Mouse (Mus musculus): ENCODE measurements around the gene Rims3.

Rims3 gene

DNA sequence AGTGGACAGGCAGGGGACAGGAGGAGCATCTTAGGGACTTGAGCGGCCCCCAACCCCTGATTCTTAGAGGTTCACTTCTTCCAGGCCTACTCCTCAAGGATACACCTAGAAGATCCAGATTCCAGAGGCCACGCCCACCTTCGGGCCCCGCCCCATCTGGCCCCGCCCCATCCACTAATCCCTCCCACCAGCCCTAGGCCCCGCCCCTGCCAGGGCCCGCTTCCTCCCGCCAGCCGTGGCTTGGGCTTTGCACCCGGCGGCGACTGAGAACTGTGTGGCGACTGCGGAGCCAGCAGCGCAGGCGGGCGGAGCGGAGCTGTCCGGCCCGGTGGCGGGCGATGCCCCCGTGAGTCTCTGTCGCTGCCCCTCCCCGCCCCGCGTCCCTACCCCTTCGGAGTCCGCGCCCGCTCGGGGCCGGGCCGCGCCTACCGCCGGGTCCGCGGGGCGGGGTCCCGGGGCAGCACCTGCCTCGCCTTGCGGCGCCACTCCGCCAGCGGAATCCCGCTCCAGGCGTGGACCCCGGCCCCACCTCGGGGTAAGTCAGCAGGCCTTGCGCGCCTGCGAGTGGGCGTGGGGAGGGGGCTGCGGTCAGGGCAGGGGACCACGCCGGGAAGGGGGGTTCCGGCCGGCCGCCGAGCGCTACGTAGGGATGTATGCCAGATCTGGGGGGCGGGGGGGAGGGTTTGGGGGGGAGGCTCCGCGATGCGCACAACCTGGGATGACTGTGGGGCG lies at the start of gene Rims3:
TSS of gene Rims3 (plus strand) at position 229 of the 732 bp plus-strand sequence.
- peak in 1 of 2 experiments; percentile 53 for DNase-seq (ENCODE audit: low spot score in 2 of 2)

DNA sequence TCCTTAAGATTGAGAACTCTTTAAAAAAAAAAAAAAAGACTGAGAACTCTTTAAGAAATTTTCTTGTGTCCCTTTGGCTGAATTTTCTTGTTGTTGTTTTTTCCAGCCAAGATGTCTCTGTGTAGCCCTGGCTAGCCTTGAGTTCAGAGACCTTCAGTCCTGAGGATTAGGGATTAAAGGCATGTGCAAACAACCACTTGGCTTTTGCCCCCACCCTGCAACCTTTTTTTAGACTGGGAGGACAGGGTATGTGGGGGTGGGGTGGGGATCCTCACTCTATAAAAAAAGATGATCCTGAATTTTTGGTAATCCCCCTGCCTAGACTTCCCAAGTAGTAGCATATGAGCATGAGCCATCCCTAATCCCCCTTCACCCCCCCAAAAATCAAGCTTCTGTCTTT lies 48.8 kb upstream of the Rims3 start:
- DNase-seq (ENCODE audit: low spot score in 2 of 2) = no peak

- DNase-seq (ENCODE audit: low spot score in 2 of 2) = no peak
Observed at GRCm38 (mm10) chr4:120813762-120814161, 40.9 kb upstream of the Rims3 start.

DNA sequence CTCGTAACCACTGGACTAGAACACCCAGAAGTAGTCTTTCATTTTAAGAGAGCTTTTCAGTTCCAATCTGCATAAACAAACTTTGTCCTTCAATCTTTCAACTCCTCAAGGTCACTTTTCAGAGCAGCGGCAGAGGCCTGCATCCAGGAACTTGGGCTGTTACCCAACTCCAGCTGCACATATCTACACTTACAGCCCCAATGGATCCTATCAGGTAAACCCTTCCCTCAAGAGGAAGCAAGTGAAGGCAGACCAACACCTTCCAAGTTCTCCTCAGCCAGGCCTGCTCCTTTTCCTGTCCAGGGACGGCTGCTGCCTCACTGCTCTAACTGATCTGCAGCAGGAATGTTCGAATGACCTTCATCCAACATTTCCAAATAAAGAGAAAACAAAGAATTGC lies 40.4 kb upstream of the Rims3 start:
- no peak for DNase-seq (ENCODE audit: low spot score in 2 of 2)

- no peak for DNase-seq (ENCODE audit: low spot score in 2 of 2)
Observed at GRCm38 (mm10) chr4:120815163-120815562, 39.5 kb upstream of the Rims3 start.

- DNase-seq (ENCODE audit: low spot score in 2 of 2) = peak; percentile 82 to 86
Observed at GRCm38 (mm10) chr4:120815622-120816334, 38.8 kb upstream of the Rims3 start.

DNA sequence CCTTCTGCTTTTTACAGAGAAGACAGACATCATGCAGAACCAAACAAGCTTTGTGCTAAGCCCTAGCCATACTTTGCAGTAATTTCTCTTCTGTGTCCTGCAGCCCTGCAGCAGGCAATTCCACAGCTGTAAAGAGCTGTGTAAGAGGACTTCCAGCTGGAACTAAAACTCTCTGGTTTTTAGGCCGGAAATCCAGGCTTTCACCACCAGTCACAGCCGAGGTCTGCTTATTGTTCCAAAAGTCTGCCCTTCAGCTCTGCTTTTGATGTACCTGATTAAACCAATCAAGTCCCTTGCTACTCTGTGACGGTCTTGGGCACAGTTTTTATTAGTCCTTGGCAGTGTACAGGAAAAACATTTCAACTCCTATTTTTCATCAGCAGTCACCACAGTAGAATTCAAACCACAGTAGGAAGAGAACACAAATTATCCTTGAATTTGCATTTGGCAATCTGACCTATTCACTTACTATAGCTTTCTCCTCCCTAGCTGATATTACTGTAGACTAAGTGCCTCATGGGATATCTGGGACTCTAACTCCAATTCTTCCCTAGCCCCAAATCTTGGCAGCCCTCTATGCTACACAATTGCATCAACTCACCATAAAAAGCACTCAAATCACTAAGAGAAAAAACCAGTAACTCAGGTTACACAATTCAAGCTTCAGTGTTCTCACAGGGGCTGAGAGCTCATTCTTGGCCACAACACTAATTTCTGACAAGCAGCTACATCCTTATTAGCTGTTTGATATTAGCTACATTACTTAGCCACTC lies 37.4 kb upstream of the Rims3 start:
- DNase-seq (ENCODE audit: low spot score in 2 of 2) = no peak

DNA sequence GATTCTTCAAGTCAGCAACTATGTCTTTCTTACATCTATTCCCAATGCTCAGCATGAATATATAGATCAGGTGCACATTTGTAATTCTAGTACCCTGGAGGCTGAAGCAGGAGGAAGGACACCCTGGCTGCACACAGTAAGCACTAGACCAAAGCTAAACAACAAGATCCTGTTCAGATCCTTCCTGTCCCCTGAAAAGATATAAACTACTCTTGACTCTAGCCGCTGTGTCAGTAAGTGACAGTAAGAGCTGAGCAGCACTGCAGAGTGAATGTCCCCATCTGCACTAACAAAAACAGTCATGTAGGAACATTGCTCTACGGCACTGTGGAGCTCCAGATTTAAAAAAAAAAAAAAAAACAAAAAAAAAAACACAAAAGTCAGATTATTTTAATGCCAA lies 36.7 kb upstream of the Rims3 start:
- DNase-seq (ENCODE audit: low spot score in 2 of 2) = no peak

DNA sequence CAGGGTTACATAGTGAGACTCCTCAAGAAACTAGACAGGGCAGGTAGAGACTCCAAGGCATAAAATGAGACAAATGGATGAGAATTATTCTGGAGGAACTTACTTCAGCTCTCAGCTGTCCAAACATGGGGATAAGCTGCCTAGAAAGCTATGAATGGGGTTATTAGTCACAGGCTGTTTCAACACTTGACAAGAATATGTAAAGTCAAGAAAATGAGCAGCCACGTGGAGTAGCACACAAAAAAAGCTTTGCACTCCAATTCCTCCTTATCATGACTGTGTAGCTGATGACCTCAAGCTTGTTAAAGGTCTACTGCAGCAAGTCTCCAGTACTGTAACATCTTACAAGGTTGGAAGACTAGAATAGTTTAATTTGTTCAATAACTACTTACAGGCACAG lies 35.3 kb upstream of the Rims3 start:
- DNase-seq (ENCODE audit: low spot score in 2 of 2) = no peak

DNA sequence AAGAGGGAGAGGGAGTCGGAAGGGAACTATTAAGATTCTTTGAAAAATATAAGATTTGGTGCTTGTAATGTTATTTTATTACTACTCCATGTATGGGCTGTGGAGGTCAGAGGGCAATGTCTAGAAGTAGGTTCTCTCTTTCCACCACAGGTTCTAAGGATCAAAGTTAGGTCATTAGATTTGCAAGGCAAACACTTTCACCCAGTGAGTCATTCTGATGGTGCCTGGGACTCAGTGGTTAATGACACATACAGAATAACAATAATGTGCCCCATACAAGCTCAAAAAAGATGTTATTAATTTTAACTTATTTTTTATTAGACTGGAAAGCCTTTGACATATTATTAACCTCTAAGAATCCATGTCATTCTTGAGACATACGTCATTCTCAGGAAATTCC lies 34.7 kb upstream of the Rims3 start:
- DNase-seq (ENCODE audit: low spot score in 2 of 2) = no peak

GRCm38 (mm10) chr4:120822191-120822911 lies 32.3 kb upstream of the Rims3 start:
- DNase-seq (ENCODE audit: low spot score in 2 of 2) = no peak

DNA sequence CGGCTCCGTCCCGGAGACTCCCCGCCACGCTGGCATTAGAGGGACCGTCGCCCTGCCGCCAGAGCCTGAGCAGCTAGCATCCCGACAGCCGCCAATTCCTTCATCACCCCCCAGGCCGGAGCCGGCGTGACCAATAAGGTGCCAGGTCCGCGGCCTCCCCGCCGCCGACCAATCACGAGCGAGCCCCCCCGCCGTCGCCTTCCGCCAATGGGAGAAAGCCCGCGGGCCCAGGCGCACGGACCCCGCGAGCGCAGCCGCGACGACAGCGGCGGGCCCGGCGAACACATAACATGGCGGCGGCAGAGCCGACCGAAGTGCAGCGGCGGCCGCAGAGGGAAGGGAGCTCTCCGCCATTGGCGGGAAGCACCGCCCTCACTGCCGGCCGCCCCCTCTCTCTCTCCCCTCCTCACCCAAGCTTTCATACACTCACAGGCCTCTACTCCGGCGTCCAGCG lies 29.5 kb upstream of the Rims3 start:
- DNase-seq (ENCODE audit: low spot score in 2 of 2) = peak; percentile 94

DNA sequence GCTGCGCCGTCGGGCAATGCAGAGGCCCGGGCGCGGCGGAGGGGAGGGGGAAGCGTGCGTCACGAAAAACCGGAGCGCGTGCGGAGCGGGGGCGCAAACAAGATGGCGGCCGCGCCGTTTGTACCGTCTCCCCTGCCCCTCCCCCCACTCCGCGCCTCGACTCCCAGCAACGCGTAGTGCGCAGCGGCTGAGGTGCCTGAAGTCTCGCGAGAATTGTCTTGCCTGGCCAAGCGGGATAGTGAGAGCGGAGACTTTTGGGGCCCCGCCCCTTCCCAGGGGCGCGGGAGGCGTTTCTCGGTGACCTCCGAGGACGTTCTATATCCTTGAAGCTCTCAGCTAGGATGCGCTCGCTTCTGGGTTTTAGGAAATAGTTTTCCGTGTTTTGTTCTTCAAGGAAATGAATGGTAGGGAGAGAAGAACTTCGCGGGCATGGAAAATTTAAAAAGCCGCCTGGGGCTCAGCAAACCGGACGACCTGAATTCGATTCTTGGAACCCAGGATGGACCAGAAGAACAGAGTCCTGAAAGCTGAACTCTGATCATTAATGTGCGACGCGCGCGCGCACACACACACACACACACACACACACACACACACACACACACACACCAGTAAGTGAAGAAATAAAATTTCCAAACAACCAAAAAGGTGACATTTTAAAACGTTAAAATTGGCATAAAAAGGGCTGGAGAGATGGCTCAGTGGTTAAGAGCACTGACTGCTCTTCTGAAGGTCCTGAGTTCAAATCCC lies 28.9 kb upstream of the Rims3 start:
- peak; percentile 96 to 97 for DNase-seq (ENCODE audit: low spot score in 2 of 2)

- DNase-seq (ENCODE audit: low spot score in 2 of 2) = no peak
Observed at GRCm38 (mm10) chr4:120826418-120826817, 28.2 kb upstream of the Rims3 start.

- no peak for DNase-seq (ENCODE audit: low spot score in 2 of 2)
Observed at GRCm38 (mm10) chr4:120830767-120831166, 23.8 kb upstream of the Rims3 start.

- no peak for DNase-seq (ENCODE audit: low spot score in 2 of 2)
Observed at GRCm38 (mm10) chr4:120831472-120831871, 23.1 kb upstream of the Rims3 start, which contains the start of gene Nfyc. Nfyc (minus strand) TSS chr4:120831572.

GRCm38 (mm10) chr4:120841342-120841741 lies 13.3 kb upstream of the Rims3 start:
- DNase-seq (ENCODE audit: low spot score in 2 of 2) = no peak

- DNase-seq (ENCODE audit: low spot score in 2 of 2) = no peak
Observed at GRCm38 (mm10) chr4:120844423-120845082, 10.1 kb upstream of the Rims3 start.

- no peak for DNase-seq (ENCODE audit: low spot score in 2 of 2)
Observed at GRCm38 (mm10) chr4:120845098-120845497, 9.5 kb upstream of the Rims3 start.

- DNase-seq (ENCODE audit: low spot score in 2 of 2) = no peak
Observed at GRCm38 (mm10) chr4:120848909-120849308, 5.7 kb upstream of the Rims3 start.

All from right cerebral cortex, adult 2 months (tissue).